Mouse (Mus musculus) adrenal gland (tissue): ENCODE results near the gene Gm10260.

Experiments used
- intact Hi-C: fragments of 180-260 bp; cut with DNase I; formaldehyde crosslinking; loops from one replicate; pipeline ENCODE4 v1.15.1; 2025
- long read RNA-seq, 2 experiments: library from polyadenylated mRNA; unstranded; transcript quantifications; one replicate each; pipeline ENCODE4 v2.0.0; 2020; ENCODE audit warnings: borderline replicate concordance in 1 of 2; ENCODE audit not compliant: insufficient replicate concordance in 1 of 2

Gene Gm10260
- long read RNA-seq, experiment 1 = 0 reads
- long read RNA-seq, experiment 2 = 0 reads

DNA sequence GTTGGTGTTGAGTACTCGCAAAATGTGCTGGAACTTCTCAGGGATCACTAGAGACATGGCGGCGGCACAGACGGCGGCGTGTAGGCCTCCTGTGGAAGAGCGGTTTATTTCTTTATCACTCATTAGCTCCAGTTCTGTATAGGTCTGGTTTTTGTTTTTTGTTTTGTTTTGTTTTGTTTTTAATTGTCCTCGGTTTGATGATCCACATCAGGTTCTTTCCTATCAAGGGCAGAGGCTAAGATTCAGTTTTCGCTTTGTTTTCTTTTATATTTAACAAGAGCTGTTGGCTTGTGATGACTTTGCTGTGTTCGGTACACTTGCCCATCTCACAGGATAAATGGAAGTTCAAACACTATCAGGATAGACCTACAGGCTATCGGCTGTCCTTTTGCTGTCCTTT is at the start of gene Gm10260:
TSS of gene Gm10260 (minus strand) at position 101 of the 400 bp plus-strand sequence.
- intact Hi-C loops = no loop called here

DNA sequence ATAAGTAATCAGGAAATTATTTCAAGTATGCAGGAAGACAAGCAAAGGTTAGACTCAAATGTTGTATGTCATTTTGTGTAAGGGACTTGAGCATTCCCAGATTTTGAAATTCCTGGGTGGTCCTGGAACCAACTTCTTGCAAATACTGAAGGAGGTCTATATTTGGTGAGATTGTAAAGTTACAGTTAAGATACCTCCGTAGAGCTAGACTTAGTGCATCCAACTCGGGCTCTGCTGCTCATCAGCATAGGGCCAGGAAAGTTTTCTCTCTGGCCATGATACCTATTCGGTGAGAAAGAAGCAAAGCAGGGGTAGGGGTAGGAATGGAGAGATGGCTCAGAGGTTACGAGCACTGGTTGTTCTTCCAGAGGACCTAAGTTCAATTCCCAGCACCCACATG is 49.4 kb upstream of the Gm10260 start:
- intact Hi-C loops = no loop called here

DNA sequence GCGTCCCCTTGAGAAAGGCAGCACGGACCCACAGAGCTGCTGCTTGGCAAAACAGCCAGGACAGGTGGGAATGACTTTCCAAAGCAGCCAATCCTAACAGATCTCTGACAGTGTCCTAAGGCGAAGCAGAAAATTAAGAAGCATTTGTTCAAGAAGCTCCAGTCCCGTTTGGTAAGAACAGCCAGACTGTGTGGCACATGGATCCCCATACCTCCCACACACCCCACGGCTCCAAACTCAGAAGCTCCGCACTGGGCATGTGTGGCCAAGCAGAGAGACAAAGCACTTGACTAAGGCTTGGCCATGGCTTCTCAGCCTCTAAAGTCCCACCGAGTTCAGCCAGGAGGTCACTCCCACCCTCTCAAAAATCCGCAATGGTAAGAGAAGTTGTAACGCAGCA is 45.5 kb upstream of the Gm10260 start:
- intact Hi-C loops = no loop called here

- intact Hi-C loops = no loop called here
These were observed 42.0 kb upstream of the Gm10260 start for GRCm38 (mm10) chr13:97802386-97802785.

GRCm38 (mm10) chr13:97797462-97797861 is 37.0 kb upstream of the Gm10260 start:
- intact Hi-C loops = no loop called here

- intact Hi-C loops = no loop called here
These were observed 34.3 kb upstream of the Gm10260 start for GRCm38 (mm10) chr13:97794780-97795179.

DNA sequence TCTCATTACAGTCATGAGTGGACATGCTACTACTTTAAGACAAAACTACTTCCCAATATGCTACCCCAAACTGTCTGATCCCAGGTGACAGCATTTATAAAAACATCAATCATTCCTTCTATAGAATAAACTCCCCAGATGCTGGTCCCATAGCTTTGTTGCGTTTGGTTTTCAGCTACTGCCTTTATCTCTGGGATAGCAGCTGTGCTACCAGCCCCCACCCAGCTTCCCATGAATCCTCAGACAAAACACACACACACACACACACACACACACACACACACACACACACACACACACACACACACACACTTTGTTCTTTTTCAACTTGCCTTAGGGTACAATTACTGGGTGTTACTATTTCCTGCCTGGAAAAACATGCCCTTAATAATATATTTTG is 33.5 kb upstream of the Gm10260 start:
- intact Hi-C loops = no loop called here

DNA sequence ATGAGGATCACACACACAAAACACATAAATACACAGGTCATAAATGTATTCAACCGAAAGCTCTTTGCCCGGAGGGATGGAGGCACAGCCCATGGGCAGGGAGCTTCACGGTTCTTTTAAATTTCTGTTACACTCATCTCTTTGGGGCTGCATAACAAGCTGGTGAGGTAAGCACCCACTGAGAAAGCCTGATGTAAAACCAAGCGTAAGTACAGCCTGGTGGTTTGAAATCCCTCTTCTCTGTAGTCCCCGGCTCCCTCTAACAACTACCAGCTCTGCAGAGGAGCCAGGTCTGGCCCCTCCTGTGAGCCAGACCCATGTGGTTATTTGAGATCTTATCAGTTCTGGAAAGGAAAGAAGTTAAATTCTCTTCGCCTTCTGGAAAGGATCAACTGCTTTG is 31.2 kb upstream of the Gm10260 start:
- intact Hi-C loops = no loop called here

- intact Hi-C loops = no loop called here
These were observed 29.5 kb upstream of the Gm10260 start for GRCm38 (mm10) chr13:97789782-97790450.

DNA sequence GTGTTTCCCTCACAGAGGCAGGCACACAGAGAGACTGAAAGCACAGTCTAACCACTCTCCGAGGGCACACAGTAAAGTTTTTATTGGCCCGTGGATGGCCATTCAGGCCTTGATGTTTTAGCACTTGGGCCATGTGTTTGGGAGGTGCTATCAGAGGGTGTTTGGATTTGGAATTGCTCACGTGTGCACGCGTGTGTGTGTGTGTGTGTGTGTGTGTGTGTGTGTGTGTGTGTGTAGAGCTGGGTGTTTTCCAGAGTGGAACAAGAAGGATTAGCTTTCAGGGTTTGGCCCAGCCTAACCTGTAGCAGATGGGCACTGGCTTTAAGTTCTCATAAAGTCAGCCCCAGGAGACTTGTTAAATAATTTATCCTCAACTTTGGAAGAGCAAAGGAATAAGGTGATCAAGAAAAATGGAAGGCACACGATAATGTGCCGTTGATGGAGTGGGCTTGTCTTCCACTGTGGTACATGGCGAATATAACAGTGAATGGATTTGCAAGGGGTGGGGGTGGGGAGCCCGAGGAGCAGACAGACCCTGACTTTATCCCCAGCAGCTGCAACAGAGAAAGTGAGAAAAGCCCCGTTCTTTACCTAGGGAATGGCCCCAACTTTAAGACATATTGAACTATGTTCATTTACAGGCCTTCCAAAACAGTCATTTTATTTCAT is 24.9 kb upstream of the Gm10260 start:
- intact Hi-C loops = no loop called here

DNA sequence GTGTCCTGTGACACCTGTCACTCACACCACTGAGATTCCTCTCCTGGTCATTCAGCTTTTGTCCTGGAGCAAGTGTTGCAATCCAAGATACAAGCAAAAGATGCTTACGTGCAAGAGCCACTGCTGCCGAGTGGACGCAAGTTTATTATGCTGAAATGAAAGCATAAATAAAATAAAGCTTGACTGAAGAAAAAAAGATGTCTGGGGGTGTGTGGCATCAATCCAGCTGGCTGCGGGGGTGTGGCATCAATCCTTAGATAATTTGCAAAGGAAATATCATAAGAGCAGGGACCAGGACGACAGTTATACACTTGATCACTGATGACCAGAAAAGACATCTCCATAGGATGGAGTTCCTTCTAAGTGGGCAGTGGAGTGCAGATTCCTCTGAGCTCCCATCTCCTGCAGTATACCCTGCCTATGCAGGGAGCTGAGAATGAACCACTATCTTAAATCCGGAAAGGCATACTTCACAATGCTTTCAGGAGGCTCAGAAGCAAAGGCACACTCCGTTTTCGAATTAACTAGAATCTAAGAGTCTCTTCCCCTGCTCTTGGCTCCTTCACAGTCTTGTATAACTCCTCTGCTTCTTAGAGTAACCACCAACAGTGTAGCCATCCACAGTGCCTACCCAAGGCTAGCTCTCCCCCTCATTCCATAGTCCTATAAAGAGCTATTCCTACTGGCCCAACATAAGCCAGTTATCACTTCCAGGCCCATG is 23.2 kb upstream of the Gm10260 start:
- intact Hi-C loops = no loop called here

DNA sequence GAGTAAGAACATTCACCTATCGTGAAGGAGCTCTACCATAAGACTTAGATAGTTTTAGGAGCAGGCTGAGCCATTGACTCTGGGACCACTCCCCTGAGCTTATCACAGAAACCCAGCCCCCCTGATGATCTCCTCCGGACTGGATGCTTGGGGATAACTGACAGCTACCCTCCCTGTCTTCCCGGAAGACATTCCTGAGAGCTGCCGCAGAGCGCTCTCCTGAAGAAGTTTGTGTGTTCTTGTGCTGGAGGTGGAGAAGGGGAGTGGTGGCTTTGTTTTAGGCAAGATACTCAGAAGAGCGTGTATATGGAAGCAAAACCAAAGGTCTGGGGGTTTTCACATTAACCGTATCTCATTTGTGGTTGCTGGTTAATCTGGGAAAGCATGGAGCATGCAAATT is 21.6 kb upstream of the Gm10260 start:
- intact Hi-C loops = no loop called here

DNA sequence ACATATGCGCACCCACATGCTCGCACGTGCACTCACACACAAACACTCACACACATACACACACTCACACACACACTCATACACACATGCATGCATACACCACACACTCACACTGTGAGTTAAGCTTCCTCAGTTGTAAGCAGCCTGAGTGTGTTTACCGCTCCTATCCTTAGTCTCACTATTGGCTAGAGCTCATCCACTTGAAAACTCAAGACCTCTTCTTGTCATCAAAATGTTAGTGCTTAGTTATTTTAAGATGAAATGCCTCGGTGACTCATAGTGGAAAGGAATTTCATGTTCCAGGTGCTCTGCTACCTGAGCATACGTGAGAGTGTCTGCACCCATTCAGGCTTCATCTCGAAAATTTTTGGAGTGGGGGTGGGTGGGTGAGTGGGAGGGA is 21.2 kb upstream of the Gm10260 start:
- intact Hi-C loops = no loop called here

DNA sequence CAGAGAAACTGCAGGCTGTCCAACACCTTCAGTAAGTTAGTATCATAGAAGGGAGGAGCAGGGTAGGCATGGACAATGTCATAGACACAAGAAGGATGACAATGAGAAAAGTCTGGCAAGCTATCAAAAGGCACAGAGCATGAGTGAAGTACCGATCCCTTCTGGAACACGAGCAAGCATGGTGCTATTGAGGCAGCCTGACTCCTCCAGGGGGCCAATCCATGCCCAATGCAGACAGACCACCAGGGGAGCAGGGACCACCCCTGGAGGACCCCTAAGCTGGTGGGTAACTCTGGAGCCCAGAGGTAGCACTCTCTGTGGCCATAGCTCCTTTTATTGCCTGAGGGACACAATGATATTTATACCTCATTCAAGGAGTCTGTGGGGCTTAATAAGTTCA is 20.1 kb upstream of the Gm10260 start:
- intact Hi-C loops = no loop called here

GRCm38 (mm10) chr13:97779657-97780445 is 19.4 kb upstream of the Gm10260 start:
- intact Hi-C loops = no loop called here

- intact Hi-C loops = no loop called here
These were observed 18.3 kb upstream of the Gm10260 start for GRCm38 (mm10) chr13:97778698-97779194.

DNA sequence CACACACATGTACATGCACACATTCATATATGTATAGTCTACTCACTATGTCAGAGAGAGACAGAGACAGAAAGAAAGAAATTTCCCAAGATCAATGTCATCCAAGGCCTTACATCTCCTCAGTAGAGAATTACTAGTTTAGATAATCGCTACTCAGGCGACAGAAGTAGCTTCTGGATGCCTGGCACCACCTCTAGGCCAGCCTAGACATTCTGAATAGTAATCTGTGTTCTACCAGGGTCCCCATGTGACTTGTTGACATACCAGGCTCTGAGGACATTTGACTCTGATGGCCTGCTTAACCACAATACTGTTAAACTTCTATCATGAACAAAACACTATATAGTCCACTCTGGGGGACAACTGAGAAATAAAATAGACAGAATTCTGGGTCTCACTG is 17.2 kb upstream of the Gm10260 start:
- intact Hi-C loops = no loop called here

DNA sequence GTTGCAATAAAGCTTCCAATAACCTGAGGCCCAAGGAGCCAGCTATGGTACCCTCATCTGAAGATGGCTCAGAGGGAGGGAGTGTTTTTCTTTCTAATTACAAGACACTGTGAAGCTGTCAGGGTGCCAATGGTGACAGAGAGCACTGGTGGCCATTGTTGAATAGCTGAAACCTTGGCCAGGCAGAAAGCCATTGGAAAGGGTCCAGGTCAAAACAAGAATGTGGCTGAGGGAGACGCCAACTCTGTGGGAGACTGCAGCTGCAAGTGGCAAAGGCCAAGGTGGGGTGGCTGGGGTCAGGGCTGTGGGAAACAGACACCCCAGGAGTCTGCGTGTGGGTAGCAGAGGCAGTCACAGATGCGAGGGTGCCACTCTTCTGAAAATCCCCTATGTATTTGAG is 16.3 kb upstream of the Gm10260 start:
- intact Hi-C loops = no loop called here

- intact Hi-C loops = no loop called here
These were observed 15.5 kb upstream of the Gm10260 start for GRCm38 (mm10) chr13:97775907-97776306.

DNA sequence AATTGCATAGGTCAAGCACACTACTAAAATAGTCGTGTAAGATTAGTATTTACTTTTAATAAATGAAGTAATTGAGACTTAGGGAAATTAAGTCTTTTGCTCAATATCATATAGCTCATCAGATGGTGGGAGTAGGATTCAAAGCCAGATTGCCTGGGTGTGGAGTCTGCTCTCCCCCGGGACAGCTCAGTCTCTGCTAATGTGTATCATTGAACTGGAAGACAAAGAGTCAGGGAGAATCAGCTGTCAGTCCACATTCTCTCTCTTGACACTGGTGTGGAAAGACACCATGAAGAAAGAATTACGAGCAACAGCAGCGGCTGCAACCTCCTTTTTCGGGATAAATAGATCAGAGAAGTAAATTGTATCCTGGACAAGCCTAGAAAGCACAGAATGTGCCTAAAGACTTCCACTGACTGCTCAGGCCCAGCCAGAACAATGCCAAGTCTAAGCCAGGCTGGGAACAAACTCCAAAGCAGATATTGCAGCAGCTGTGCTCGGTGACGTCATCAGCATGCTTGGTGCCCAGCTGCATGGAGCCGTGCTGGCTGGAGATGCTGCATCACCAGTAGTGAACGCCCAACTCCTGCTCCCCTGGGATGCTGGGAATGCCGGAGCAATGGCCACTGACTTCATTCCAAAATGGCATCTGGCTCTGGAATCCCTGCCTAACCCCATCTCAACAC is 14.5 kb upstream of the Gm10260 start:
- intact Hi-C loops = no loop called here

- intact Hi-C loops = no loop called here
These were observed 8.8 kb upstream of the Gm10260 start for GRCm38 (mm10) chr13:97769205-97769604.
